Mouse (Mus musculus): ENCODE measurements around the gene Snrpd2.

GRCm38 (mm10) chr7:19176516-19176947 is 27.0 kb downstream of the Snrpd2 start:
- 0 out of 2 replicates have a peak, but pooled peaks have one; percentile 5 for TF ChIP-seq POLR2A (IDR thresholded peaks at IDR 0.05; ENCODE audit: control insufficient read depth, low read depth, low read length)
- no peak for TF ChIP-seq CTCF (IDR thresholded peaks at IDR 0.05; ENCODE audit: control insufficient read depth, insufficient read depth, insufficient replicate concordance, low read depth, low read length)
